Mouse (Mus musculus) gonadal fat pad, adult 2 months (tissue): ENCODE measurements around the gene 4930544D05Rik. TPM values are rescaled to one million over a fixed set of nuclear protein-coding genes. Genes with fewer than 3 reads are reported as not detected.

Experiments
- DNase-seq: peaks from one replicate; pipeline ENCODE4 v3.0.0-alpha.2; 2012; ENCODE audit warnings: low read depth
- polyA plus RNA-seq: library from polyadenylated mRNA; depleted of rRNA; stranded (reverse); fragments of >200 nt; gene quantifications from 2 replicates; pipeline ENCODE4 v1.2.3, GENCODE M21; 2012

The 4930544D05Rik gene
- polyA plus RNA-seq, 1 experiment = 5.1 TPM

DNA sequence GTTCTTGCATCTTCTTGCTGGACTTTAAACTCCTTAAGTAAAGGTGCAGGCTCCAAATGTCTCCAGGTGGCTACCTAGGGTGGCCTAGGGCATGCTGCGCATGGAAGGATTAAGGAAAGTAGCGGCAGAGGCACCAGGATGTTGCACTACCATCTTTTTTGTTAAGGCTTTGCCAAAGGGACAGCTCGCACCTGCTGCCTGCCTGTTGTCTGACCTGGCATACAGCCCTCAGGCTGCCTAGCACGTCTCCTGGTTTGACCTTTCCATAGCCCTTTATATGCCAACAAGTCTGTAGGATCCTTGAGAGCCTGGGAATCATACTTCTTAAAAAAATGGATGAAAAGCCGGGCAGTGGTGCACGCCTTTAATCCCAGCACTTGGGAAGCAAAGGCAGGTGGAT, 27.4 kb downstream of the 4930544D05Rik start:
- no peak for DNase-seq

DNA sequence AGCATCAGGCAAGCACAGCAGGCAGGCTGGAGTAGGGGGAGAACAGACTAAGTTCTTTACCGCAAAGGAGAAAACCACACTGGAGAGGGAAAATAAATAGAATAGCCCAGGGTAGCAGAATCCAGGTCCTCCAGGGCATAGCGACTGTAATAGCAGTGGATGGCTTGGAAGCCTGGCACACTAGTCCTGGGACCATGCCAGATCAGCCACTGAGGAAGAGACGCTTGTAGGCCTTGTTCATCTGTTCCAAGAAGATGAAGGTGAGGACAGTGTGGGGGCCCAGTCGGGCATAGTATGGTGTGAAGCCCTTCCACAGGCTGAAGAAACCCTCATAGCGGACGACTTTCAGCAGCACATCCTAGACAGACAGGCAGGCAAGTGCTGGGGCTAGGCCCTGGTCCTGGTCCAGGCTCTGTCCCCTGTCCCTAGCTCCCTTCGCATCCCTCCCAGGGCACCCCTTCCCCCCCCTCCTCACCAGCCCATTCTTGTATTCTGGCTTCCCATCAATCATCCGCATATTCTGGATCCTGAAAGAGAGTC, 29.0 kb downstream of the 4930544D05Rik start:
- DNase-seq = no peak

DNA sequence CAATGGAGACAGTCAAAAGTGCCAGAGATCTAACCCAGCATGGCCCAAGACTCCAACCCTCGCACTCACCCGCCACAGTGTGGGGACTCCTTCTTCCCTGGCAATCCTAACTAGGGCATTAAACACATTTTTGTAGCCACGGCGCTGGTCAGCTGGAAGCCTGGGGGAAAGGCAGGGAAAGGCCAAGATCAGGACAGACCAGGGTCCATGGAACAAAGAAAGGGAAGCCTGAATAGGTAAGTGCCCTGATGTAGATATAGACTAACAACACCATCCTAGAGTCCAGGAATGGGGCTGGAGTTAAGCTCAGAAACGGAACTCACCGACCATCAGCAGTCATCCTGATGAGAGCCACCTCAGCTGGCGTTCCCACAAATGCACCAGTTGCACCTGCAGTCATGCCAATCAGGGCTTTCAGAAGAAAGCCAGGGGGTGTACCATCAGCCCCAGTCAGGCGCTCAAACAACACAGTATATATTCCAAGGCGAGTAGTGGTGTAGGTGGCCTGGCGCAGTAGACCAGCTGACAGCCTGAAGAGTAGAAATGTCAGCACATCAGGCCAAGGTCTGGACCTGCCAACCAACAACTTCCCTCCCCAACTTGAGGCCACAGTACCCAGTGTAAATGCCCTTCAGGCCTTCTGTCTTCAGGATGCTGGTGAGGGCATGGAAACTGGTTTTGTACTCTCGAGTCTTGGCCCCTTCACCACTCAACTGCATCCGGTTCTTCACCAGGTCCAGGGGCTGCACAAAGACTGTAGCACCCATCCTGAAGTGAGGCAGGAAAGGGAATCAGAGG, 30.0 kb downstream of the 4930544D05Rik start:
- no peak for DNase-seq

DNA sequence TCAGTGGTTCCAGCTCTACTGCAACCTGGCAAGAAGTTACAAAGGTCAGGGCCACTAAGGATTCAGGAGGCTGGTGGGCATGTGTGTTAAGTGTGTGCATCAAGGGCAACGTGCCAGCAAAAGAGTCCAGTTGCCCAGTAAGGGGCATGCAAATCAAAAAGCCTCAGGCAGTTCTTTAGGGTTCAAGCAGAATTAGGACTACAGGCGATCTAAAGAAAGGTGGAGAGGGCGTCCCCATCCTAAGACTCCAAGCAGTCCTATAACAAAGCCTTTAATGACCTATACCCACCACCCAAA, 30.6 kb downstream of the 4930544D05Rik start:
- no peak for DNase-seq

DNA sequence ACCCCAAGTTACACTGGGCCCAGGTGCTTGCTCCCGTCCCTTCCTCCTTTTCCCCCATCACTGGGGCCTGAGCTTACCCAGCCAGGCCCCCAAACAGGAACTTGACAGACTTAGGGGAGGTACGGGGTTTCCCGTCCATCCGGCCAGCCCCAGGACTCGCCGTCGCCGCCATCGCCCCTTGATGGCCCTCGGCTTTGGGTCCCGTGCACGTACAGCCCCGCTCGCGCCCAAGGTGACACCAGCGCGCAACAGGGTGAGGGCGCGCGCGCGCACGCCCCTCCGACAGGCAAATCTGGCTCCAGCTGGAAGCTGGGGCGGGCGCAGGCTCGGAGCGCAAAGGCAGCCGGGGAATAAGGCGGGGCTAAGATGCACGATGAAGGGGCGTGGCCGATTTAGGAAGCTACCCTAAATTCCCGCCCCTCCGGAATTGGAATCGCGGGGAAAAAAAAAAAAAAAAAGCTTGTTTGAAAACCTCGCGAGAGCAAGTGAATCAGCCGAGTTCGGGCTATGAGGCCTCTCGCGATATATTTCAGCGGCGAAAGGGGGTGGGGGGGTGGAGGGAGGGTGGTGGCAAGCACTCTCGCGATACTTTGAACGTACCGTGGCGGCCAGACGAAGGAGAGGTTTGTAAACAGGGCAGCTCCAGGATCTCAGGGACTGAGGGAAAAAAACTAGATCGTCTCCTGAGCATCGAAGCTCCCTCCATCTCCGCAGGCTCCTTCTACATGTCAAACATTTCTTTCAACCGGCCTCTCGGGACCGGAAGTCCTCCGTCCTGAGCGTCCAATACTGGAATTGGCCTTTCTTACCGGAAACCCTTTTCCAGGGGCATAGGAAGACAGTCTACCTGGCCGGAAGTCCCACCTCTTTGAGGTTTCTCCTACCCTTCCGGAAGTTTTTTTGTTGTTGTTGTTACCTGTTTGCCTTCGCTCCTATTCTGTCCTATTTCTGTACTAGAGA, 31.3 kb downstream of the 4930544D05Rik start, which contains the start of the genes Rnf167 and Slc25a11:
Rnf167 (plus strand) TSS at position 545 of the 960 bp plus-strand sequence.
Slc25a11 (minus strand) TSS at position 789 of the 960 bp plus-strand sequence.
- DNase-seq = no peak

DNA sequence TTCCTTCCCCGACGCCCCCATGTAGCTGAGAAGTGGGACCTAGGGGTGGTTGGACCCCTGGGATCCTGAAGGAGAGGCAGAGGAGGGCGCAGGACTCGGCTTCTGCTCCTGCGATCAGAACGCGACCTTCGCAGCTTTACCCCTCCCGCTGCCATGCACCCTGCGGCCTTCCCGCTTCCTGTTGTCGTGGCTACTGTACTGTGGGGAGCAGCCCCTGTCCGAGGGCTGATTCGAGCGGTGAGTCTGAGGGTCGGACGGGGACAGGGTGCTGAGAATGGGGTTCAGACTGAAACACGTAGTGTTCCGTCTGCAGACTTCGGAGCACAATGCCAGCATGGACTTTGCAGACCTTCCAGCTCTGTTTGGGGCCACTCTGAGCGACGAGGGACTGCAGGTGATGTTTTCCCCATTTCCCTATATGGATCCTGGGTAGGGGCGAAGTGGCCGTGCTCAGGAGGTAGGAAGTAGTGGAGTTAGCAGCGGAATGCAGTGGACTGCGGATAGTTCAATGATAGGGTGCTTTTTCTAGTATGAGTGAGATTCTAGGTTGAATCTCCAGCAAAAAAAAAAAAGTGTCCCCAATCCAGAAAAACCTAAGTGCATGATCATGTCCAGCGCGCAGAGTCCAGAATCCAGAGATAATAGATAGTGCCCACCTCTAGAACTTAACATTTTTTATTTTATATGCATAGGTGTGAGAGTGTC, 32.2 kb downstream of the 4930544D05Rik start:
- no peak for DNase-seq

DNA sequence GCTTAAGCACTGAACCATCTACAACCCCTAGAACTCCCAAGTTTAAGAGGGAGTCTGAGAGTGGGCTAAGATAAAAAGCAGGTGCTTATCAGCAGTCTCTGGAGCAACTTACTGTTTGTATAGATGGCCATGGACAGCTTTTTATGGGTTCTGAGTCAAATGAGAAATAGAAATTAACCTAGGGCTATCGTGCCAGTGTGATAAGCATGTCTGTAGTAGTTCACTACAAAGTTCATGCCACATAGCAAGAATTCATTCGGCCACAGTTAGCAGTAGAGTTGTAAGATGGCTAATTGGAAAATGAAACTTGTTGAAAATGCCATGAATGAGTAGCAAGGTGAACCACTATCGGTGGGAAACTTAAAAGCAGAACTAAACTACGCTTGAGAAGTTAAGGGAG, 32.9 kb downstream of the 4930544D05Rik start:
- no peak for DNase-seq

DNA sequence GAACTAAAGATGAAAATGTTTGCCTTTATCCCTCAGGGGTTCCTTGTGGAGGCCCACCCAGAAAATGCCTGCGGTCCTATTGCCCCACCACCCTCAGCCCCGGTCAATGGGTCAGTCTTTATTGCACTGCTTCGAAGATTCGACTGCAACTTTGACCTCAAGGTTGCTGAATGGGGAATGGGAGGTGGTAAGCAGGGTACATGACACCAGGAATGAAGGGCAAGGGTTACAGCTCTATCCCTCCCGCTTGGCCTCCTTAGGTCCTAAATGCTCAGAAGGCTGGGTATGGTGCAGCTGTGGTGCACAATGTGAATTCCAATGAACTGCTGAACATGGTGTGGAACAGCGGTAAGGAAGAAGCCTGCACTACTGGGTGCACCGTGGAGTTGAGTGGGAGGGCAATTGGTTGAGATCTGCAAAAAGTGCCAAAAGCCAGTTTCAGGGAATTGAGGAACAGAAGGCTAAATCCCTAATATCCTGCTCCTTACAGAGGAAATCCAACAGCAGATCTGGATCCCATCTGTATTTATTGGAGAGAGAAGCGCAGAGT, 33.6 kb downstream of the 4930544D05Rik start:
- DNase-seq = no peak

DNA sequence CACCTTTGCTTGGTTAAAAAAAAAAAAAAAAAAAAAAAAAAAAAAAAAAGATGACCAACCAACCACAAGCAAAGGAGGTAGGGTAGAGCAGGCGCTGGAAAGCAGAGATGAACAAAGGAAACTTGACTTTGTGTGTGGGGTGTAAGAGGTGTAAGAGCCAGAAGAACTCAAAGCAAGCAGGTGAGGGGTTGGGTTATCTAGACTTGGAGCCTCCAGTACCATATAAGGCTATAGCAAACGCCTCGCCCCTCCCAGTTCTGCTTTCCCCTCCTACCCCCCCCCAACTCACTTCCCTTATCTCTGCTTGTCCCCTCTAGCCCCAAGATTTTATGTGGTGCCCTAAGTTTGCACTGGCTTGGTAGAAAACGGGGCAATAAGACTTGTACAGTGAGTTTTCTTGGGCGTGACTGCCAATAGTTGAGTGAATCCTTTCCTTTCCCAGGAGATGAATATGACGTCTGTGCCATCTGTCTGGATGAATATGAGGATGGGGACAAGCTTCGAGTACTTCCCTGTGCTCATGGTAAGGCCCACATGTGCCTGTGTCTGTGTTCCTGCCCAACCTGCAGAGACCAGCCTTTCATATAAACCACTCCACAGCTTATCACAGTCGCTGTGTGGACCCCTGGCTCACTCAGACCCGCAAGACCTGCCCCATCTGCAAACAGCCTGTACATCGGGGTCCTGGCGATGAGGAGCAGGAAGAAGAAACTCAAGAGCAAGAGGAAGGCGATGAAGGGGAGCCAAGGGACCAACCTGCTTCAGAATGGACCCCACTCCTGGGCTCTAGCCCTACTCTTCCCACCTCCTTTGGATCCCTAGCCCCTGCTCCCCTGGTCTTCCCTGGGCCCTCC, 34.9 kb downstream of the 4930544D05Rik start:
- DNase-seq = no peak

DNA sequence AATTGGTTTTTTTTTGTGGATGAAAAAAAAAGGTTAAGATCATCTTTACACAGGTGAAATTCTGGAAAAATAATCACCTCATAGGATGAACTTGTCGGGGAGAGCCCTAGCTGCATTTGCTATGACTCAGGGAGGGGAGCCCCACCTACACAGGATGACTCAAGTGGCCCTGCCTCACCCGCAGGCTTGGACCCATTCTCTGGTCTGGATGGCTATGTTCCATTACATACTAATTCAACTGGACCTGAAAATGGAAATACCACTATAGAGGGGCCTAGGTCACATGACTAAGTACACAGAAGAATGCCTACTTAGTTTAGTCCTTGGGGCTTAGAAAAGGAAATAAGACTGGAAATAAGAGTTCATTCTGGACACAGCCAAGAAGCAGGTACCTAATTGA, 35.7 kb downstream of the 4930544D05Rik start:
- no peak for DNase-seq

DNA sequence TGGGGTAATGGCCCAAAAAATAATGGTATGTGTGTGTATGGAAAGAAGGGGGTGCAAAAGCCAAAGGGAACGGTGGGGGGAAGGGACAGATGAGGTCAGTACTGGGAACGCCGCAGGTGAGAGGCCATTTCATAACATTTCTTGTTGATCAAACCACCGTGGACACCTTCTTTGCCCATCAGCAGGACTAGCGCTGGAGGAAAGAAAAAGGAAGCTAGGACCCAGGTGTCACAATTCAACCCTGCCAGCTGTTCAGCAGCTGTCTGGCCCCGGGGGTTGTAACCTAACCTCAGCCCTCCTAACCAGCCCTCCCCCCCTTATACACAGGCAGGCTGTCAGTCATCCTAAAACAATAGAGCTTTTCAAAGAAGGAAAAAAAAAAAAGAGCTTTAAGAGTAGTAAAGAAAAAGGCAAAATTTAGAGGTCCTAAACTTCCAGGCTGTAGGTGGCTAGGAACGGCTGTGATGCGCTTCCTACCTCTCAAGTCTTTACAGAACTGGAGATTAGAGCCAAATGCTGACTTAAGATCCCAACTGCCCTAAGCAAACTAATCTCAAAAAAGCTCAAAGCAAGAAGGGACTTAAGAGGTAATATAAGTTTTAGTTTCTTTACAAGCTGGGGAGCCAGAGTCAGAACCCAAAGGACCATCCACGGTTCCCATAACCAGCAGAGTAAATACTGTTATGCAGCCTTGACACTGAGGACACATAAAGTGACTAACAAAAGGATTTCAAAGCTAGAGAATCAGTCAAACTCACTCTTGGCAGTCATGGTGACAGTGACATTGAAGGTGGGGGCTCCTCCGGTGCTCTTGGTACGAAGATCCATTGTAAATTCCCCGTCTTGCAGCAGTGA, 36.6 kb downstream of the 4930544D05Rik start:
- no peak for DNase-seq

DNA sequence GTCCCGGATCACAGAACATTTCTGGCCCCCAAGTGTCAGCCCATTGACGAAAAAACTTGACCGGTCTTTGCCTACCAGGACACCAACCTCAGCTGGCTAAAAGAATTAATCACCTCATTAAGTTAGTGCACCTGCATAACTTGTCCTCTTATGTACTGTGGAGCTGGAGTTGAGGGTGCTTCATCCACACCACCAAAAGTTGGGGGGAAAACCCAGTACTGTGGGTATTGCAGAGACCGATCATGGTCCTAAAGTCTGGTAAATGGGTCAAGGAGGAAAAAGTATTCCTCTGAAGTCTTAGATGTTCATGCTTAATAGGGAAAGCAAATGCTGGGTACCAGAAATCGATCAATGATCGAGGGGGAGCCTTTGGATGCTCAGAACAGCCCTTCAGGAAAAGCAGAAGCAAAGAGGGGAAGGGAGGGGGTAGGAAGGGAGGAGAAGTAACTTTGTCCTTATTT, 37.3 kb downstream of the 4930544D05Rik start:
- DNase-seq = no peak

DNA sequence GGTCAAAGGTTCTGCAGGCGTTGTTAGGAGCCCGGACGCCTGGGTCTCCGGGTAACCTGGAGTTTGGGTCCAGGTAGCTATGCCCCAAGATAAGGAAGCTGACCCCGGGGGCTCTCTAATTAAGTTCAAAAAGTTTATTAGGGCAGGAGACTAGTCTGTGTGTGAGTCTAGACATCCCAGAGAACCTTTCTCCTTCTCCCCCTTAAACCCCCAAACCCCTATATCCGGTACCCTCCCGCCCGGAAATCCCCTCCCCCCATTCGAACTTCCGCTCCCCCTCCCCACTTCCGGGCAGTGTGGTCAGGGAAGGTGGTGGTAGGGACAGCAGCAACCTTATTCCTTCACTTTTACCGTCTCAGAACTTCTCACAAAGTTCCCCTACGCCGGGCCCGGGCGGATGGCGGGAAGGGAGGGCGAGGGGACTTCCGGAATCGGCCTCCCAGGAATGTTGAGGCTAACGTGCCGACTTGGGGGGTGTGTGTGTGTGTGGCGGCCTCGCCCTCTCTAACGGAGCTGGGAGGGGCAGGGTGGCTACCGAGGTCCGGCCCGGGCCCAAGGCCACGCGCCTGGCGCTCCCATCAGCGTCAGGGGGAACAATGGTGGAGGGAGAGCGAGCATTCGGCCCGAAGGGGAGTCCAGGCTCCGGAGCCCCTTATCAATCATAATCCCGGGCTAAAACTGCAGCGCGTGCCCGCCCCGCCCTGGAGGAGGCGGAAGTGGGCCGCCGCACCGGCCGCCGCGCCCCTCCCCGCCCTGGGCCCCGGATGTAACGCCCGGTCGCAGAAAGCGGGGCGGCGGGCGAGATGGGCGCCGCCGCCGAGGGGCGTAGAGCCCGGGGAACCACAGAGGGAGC, 37.9 kb downstream of the 4930544D05Rik start:
- no peak for DNase-seq

DNA sequence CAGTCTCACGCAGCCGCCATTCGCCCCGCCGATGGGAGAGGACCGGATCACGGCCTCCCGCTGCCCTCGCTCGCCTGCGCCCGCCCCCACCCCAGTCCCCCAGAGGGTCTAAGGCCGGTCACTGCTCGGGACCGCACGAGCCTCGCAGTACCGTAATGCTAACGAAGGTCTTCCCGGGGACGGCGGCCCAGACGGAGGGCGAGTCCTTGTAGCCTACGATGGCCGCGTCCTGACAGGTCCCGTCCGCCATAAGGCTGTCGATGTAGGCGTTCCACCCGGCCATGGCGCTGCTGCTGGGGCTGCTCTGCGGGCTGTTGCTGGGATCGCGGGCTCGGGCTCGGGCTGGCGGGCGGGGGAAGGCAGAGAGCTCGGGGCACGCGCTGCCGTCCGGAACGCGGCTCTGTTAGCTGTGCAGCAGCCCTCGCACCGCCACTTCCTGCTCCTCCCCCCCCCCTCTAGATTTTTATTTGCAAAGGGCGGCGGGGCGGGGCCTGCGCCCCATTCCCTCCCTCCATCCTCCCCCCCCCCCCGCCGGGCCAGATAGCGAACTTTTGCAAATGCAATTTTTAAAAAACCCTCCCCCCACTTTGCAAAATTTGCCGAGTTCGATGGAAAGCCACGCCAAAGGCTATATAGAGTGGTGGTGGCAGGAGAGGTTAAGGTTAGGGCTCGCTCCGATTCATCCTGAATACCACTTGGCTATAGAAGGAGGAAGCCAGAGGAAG, 38.7 kb downstream of the 4930544D05Rik start, which contains the start of gene Pfn1:
Pfn1 (minus strand) TSS at position 447 of the 725 bp plus-strand sequence.
- no peak for DNase-seq

DNA sequence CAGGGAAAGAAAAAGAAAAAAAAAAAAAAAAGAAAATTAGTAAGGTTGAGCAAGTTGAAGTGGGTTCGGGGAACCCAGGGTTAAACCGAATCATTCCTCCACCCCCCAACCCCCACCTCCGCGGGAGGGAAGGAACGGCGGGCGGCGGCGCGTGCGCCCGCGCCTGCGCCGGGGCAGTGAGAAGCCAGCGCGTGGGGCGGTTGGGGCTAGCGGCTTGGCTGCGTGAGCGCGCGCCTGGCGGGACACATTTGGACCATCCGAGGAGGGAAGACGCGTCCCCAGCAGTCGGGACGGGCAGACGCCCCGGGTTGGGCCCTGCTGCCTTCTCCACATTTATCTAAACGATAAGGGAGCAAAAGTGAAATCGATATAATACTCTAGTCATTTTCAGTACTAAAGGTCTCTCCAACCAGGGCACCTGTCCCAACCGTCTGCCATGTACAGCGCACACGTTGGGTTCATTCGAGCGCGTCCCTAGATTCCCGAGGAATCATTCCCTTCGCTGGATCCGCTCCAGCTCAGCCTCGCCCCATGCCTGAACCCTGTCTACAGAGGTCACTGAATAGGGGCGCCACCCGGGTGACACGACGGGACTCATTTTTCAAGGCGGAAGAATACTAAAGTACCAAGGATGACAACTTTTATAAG, 39.4 kb downstream of the 4930544D05Rik start:
- no peak for DNase-seq

DNA sequence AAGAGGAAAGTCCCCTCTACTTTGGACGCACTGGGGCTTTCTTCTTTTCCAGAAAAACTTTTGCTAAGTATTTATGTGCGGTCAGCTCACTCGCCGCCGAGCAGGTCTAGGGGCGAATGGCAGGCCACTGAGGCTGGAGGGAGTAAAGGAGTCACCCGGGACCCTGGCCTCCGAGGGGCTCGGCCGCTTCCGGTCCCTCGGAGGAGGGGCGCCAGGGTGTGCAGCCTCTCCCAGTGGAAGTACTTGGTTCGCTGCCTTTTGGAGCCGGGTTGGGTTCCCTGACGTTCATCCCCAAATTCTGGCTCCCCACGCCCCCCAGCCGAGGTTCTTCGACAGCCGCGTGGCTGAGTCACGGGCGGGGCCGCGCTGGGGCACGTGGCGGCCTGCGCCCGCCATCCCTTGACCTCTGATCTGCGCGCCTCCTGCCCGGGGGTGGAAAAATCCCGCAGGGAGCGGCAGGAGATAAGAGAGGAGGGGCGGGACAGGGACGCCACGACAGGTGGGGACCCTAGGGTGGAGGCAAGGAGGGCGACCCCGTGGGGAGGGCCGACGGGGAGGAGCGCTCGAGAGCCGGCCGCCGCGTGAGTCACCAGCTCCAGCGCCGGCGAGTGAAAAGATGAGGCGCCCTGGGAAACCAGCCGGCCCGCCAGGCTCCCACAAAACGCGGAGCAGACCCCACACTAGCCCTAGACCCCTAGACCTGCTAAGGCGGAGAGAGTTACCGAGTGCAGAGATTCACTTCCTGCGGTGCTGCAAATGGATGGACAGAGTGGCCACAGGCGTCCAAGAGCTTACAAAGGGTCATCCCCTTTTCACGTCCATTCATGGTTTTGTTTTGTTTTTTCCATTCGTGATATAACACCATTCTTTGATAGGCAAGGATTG, 40.2 kb downstream of the 4930544D05Rik start:
- no peak for DNase-seq
